Mouse (Mus musculus): ENCODE data around the gene Glod4. TPM values are rescaled to one million over a fixed set of nuclear protein-coding genes. Genes with fewer than 3 reads are reported as not detected.
A peak's percentile ranks its signal among the peaks of the same experiment; 100 is the strongest.

Glod4 gene
- polyA plus RNA-seq, 1 experiment from 2014 or later = 122 TPM

- H3K27me3 ChIP-seq (ENCODE audit: control insufficient read depth, insufficient read depth, low read length) = no peaks in the 10 kb centered on the region
- 24% methylated on average over 19 of the region's 19 CpGs for WGBS
- no peak overlapping the region for H3K4me2 ChIP-seq (ENCODE audit: low read depth, low read length)
- no peaks in the 10 kb centered on the region for H3K9me3 ChIP-seq (replicated peaks; ENCODE audit: control insufficient read depth, low read length)
- H3K27ac ChIP-seq (ENCODE audit: low read length) = no peak overlapping the region
- no peak overlapping the region for H3K9ac ChIP-seq (ENCODE audit: low read length)
- H3K36me3 ChIP-seq (ENCODE audit: control insufficient read depth, insufficient read depth) = no peaks in the 10 kb centered on the region
- no peak for ATAC-seq (replicated peaks; ENCODE audit: extremely low read depth, insufficient read depth, low FRiP score)
- H3K4me3 ChIP-seq (ENCODE audit: low read length) = no peak overlapping the region
- no peaks in the 10 kb centered on the region for H3K4me1 ChIP-seq (ENCODE audit: control insufficient read depth, insufficient read depth, low read length)
Measured at GRCm38 (mm10) chr11:76262611-76263351, 19.3 kb upstream of the Glod4 start.

DNA sequence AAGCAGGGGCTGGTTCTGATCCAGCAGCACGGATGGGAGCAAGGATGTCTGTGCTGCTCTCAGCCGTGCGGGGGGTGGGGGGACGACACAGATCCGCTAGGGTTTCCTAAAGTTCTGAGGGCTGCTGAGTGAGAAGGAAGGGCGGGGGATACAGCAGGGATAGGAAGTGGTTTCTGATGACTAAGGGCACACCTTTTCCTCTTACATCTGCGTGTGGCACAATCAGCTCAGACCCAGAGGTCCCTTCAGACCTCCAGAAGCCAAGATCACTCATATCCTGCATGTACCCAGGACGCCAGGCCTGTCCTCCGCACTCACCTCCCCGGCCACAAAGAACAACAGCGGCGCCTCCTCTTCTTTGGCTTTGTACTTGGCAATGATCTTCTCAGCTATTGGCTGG is 17.7 kb upstream of the Glod4 start:
- Histone ChIP-seq H3K4me3 (ENCODE audit: low read length) (no peak overlapping the region), H3K4me1 (ENCODE audit: control insufficient read depth, insufficient read depth, low read length) (no peaks in the 10 kb centered on the region), H3K36me3 (ENCODE audit: control insufficient read depth, insufficient read depth) (no peaks in the 10 kb centered on the region), H3K9ac (ENCODE audit: low read length) (no peak overlapping the region), H3K4me2 (ENCODE audit: low read depth, low read length) (no peak overlapping the region), H3K9me3 (replicated peaks; ENCODE audit: control insufficient read depth, low read length) (no peaks in the 10 kb centered on the region), H3K27me3 (ENCODE audit: control insufficient read depth, insufficient read depth, low read length) (no peaks in the 10 kb centered on the region), H3K27ac (ENCODE audit: low read length) (no peak overlapping the region)
- 54% methylated on average over 12 of the region's 12 CpGs for WGBS
- peak; percentile 37 for ATAC-seq (replicated peaks; ENCODE audit: extremely low read depth, insufficient read depth, low FRiP score)

DNA sequence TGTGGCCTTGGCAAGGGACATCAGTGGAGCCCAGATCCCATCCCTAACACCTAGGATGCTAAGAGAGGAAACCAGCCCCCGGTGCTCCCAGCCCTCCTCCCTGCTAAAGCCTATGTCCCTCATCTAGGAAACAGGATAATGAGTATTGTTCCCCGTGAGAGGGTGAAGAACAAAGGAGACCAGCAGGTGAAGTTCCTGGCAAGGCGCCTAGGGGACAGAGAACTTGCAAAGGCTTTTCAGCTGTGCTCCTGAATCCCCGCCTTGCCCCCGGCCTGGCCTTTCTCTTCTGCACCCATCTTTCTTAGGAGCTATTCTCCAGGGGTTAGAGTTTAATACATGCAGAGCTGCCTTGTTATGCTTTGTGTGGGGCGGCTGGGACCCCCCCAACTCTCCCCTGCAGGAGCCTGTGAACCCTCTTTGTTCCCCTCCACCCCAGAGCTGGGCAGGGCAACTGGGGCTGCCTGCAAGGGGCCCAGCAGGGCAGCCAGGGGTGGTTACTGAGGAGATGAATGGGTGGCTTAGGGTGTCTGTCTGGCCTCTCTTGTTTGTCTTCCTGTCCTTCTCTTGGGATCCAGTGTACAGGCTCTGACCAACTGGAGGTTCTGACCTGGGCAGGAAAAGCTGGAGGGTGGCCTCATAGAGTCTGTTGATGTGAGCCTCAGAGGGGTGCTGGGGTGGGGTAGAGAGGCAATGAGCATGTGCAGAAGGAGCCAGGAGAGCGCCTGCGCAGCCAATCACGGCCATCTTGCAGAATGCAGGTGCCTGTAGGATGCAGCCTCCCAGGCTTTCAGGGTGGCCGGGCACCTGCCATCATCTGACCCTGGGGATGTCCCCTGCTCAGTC is 16.9 kb upstream of the Glod4 start:
- Histone ChIP-seq H3K27me3 (ENCODE audit: control insufficient read depth, insufficient read depth, low read length) (no peaks in the 10 kb centered on the region), H3K27ac (ENCODE audit: low read length) (no peak overlapping the region), H3K4me1 (ENCODE audit: control insufficient read depth, insufficient read depth, low read length) (no peaks in the 10 kb centered on the region), H3K9me3 (replicated peaks; ENCODE audit: control insufficient read depth, low read length) (no peaks in the 10 kb centered on the region), H3K36me3 (ENCODE audit: control insufficient read depth, insufficient read depth) (no peaks in the 10 kb centered on the region), H3K9ac (ENCODE audit: low read length) (no peak overlapping the region), H3K4me2 (ENCODE audit: low read depth, low read length) (no peak overlapping the region), H3K4me3 (ENCODE audit: low read length) (no peak overlapping the region)
- ATAC-seq (replicated peaks; ENCODE audit: extremely low read depth, insufficient read depth, low FRiP score) = no peak
- WGBS = 77% methylated on average over 10 of the region's 10 CpGs

DNA sequence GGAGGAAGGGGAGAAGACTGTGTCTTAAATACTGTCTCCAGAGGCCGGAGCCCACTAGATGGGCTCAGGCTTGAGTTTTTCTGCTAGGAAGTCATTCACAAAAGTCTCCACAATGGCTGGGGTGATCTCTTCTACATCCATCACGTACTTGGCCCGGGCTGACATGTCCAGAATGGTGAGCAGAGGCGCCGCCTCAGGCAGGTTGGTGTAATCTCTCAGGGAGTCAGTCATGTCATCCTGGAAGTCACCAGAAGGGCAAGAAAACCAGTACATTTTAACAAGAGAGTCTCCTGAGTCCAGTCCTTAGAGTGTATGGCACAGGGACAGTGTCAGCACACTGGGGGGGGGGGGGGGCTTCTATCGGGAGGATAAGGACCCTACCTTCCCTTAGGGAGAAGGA is 15.0 kb upstream of the Glod4 start:
- H3K36me3 ChIP-seq (ENCODE audit: control insufficient read depth, insufficient read depth) = no peaks in the 10 kb centered on the region
- no peak overlapping the region for H3K9ac ChIP-seq (ENCODE audit: low read length)
- H3K4me2 ChIP-seq (ENCODE audit: low read depth, low read length) = no peak overlapping the region
- H3K9me3 ChIP-seq (replicated peaks; ENCODE audit: control insufficient read depth, low read length) = no peaks in the 10 kb centered on the region
- no peak overlapping the region for H3K27ac ChIP-seq (ENCODE audit: low read length)
- H3K4me3 ChIP-seq (ENCODE audit: low read length) = no peak overlapping the region
- H3K4me1 ChIP-seq (ENCODE audit: control insufficient read depth, insufficient read depth, low read length) = no peaks in the 10 kb centered on the region
- H3K27me3 ChIP-seq (ENCODE audit: control insufficient read depth, insufficient read depth, low read length) = no peaks in the 10 kb centered on the region
- WGBS = 79% methylated on average over 5 of the region's 6 CpGs
- ATAC-seq (replicated peaks; ENCODE audit: extremely low read depth, insufficient read depth, low FRiP score) = no peak

DNA sequence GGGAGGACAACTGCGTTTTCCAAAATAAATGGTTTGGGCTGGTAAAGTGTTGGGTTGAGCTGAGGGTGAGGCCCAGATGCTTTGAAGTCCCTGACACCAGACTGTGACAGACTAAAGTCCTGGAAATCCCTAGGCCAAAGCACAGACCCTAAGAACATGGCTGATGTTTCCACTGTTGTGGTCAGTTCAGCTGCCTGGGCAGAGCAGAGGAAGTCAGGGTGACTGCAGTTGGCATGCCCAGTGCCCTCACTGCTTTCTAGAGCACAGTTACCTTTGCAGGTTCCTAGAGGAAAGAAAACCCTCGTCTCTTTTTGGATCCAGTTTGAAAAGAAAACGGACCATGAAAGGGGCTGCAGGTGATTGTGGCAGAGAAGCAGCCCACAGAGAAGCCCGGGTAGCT is 13.9 kb upstream of the Glod4 start:
- no peaks in the 10 kb centered on the region for H3K9me3 ChIP-seq (replicated peaks; ENCODE audit: control insufficient read depth, low read length)
- H3K36me3 ChIP-seq (ENCODE audit: control insufficient read depth, insufficient read depth) = no peaks in the 10 kb centered on the region
- no peak overlapping the region for H3K9ac ChIP-seq (ENCODE audit: low read length)
- H3K4me3 ChIP-seq (ENCODE audit: low read length) = no peak overlapping the region
- no peak overlapping the region for H3K27ac ChIP-seq (ENCODE audit: low read length)
- ATAC-seq (replicated peaks; ENCODE audit: extremely low read depth, insufficient read depth, low FRiP score) = no peak
- whole genome bisulfite sequencing = 78% methylated on average over 4 of the region's 4 CpGs
- H3K4me1 ChIP-seq (ENCODE audit: control insufficient read depth, insufficient read depth, low read length) = no peaks in the 10 kb centered on the region
- no peaks in the 10 kb centered on the region for H3K27me3 ChIP-seq (ENCODE audit: control insufficient read depth, insufficient read depth, low read length)
- no peak overlapping the region for H3K4me2 ChIP-seq (ENCODE audit: low read depth, low read length)

DNA sequence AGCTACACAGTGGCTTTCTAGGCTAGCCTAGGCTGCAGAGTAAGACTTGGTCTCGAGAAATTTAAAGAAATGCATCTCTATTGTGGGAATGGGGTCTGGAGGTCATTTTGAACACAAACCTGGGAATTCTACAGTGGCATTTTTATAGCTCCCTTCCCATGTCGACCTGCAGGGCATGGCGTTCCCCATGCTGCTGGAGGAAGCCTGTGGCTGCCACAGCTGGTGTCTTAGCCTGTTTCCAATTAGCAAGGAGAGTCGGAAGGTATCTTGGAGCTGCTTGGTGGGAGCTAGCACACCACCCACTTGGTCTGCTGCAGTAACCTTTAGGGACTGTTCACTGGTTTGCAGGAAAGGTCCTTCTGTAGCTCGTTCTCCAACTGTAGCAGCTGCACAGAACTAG is 12.6 kb upstream of the Glod4 start:
- H3K9me3 ChIP-seq (replicated peaks; ENCODE audit: control insufficient read depth, low read length) = no peaks in the 10 kb centered on the region
- no peak for ATAC-seq (replicated peaks; ENCODE audit: extremely low read depth, insufficient read depth, low FRiP score)
- H3K27me3 ChIP-seq (ENCODE audit: control insufficient read depth, insufficient read depth, low read length) = no peaks in the 10 kb centered on the region
- no peak overlapping the region for H3K4me3 ChIP-seq (ENCODE audit: low read length)
- WGBS = 50% methylated on average over 5 of the region's 5 CpGs
- no peaks in the 10 kb centered on the region for H3K4me1 ChIP-seq (ENCODE audit: control insufficient read depth, insufficient read depth, low read length)
- H3K36me3 ChIP-seq (ENCODE audit: control insufficient read depth, insufficient read depth) = no peaks in the 10 kb centered on the region
- no peak overlapping the region for H3K9ac ChIP-seq (ENCODE audit: low read length)
- H3K4me2 ChIP-seq (ENCODE audit: low read depth, low read length) = no peak overlapping the region
- H3K27ac ChIP-seq (ENCODE audit: low read length) = no peak overlapping the region

DNA sequence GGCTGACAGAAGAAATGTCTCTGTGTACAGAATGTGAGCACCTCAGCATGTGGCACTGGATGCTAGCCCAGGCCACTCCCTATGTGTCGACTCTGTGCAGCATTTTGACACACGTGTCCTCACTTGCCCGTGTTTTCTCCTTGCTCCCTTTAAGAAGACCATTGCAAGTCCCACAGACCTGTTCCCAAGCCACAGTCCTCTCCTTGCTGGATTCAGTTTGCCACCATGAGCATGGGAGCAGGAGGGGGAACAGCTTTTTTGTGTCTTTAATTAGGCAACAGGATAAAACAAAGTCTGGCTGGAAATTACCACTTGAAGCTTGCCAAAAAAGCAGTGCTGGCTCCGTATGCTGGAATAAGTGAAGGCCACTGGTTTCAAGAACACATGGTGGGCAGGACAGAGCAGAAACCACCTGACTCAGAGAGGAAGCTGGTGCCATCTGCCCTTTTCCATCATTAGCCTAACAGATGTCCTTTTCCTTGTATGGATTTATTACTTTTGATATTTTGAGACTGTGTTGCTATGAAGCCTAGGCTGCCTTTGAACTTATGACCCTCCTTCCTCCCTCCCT is 12.0 kb upstream of the Glod4 start:
- Histone ChIP-seq H3K9ac (ENCODE audit: low read length) (no peak overlapping the region), H3K4me2 (ENCODE audit: low read depth, low read length) (no peak overlapping the region)

DNA sequence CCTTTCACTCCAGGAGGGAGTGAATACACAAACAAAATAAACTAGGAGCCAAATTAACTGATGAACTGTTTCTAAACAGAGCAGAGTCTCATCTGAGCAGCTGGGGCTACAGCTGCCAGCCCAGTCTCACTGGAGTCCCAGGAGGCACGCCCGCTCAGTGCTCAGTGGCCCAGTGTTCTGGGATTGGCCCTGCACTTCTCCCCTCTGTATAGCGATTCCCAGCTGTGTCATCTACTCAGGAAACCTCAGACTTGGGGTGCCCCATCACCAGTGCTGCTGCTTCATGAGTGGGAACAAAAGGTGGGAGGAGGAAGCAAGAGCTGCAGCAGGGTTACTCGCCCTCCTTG is 10.4 kb upstream of the Glod4 start:
- H3K27ac ChIP-seq (ENCODE audit: low read length) = no peak overlapping the region
- no peak for ATAC-seq (replicated peaks; ENCODE audit: extremely low read depth, insufficient read depth, low FRiP score)
- no peaks in the 10 kb centered on the region for H3K4me1 ChIP-seq (ENCODE audit: control insufficient read depth, insufficient read depth, low read length)
- peaks cover 10% of the 10 kb centered on the region for H3K36me3 ChIP-seq (ENCODE audit: control insufficient read depth, insufficient read depth)
- H3K27me3 ChIP-seq (ENCODE audit: control insufficient read depth, insufficient read depth, low read length) = no peaks in the 10 kb centered on the region
- WGBS = 74% methylated on average over 4 of the region's 4 CpGs
- no peak overlapping the region for H3K4me3 ChIP-seq (ENCODE audit: low read length)
- no peak overlapping the region for H3K4me2 ChIP-seq (ENCODE audit: low read depth, low read length)
- no peak overlapping the region for H3K9ac ChIP-seq (ENCODE audit: low read length)
- H3K9me3 ChIP-seq (replicated peaks; ENCODE audit: control insufficient read depth, low read length) = no peaks in the 10 kb centered on the region

More for the DNA sequence above, 12.0 kb upstream of the Glod4 start:
- WGBS = 70% methylated on average over 4 of the region's 4 CpGs
- ATAC-seq (replicated peaks; ENCODE audit: extremely low read depth, insufficient read depth, low FRiP score) = no peak
- Histone ChIP-seq H3K27ac (ENCODE audit: low read length) (no peak overlapping the region), H3K27me3 (ENCODE audit: control insufficient read depth, insufficient read depth, low read length) (no peaks in the 10 kb centered on the region), H3K36me3 (ENCODE audit: control insufficient read depth, insufficient read depth) (peaks cover 5% of the 10 kb centered on the region; the same call in 1 of the 2 replicates), H3K9me3 (replicated peaks; ENCODE audit: control insufficient read depth, low read length) (no peaks in the 10 kb centered on the region), H3K4me1 (ENCODE audit: control insufficient read depth, insufficient read depth, low read length) (no peaks in the 10 kb centered on the region), H3K4me3 (ENCODE audit: low read length) (no peak overlapping the region)
